Mouse (Mus musculus): ENCODE results near the gene Dlk2. TPM values are rescaled to one million over a fixed set of nuclear protein-coding genes. Genes with fewer than 3 reads are reported as not detected.

Gene Dlk2
- total RNA-seq (2021) = not detected
- long read RNA-seq, experiment 1, partial matches to known transcripts = 0 of 1 reads
- long read RNA-seq, experiment 1, other reads (novel, unspliced or antisense) = 1 of 1 reads
- long read RNA-seq, experiment 2 = 0 reads

DNA sequence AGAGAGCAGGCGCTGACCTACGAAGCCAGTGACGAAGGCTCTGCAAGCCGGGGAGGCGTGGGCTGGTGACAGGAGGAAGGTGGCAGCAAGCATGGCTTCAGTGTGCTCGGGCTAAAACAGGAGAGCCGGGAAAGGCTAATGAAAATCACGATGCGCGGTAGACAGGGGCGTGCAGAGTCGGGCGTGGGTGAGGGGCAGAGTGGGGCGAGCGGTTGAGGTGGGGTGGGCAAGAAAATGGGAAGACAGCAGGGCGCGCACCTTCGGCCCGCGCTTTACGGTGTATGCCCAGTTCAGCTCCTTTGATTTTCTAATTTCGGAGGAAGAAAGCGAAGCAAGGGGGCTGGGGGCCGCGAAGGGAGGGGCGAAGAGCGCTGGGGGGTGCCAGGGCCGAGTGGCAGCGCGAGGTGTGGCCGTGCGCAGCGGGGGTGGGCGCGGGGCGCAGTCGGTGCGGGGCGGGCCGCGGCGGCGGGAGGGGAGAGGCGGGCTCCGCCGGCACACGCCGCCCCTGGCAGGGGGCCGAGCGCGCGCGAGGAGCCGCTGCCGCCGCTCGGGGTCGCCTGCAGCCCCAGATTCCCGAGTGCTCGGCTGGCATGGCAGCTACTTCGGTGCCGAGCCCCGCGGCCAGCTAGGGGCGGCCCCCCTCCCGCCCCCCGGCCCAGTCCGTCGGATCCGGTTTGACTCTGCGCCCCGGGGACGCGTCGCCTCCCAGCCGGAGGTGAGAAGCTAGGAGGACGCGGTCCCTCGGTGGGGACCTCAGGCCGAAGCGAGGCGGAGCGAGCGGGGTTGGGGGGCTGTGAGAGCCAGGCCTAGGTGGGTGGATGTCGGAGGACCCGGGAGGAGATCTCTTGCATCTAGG lies at the start of gene Dlk2:
Gene Dlk2, plus strand, starts transcription at position 58 of the 856 bp plus-strand sequence.
- DNase-seq (ENCODE audit: low spot score) = no peak

DNA sequence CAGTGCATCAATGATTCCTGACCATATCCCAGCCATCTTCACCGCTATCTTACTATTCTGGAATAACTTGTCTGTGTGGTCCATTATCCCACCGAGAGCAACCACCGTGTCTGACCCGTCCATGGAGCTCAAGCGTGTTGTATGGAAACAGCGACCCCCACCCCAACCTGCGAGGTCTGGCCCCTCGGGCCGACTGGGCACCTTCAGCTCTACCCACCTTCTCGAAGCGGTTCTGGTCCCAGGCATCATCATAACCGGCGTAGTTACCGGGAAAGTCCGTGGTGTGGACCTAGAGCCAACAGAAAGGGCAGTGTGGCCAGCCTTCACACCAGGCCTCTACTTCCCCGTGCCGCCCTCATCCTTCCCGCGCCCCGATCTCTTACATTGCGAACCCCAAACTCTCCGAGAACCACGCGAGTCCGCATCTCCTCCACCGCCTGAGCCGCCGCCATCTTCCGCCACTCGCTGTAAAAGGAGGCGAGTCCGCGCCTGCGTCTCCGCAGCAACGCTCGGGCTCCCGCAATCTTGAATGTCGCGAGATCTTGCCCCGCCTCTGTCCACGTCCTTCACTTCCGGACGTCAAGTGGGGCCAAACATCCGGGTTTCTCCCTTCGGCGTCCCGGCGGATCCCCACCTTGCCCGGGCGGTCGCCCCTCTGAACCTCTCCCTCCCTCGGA lies 49.6 kb upstream of the Dlk2 start, which contains the start of the genes Polr1c and Yipf3:
Gene Polr1c, minus strand, starts transcription at position 543 of the 677 bp plus-strand sequence.
Gene Yipf3, plus strand, starts transcription at position 569 of the 677 bp plus-strand sequence.
- DNase-seq (ENCODE audit: low spot score) = peak; percentile 97

DNA sequence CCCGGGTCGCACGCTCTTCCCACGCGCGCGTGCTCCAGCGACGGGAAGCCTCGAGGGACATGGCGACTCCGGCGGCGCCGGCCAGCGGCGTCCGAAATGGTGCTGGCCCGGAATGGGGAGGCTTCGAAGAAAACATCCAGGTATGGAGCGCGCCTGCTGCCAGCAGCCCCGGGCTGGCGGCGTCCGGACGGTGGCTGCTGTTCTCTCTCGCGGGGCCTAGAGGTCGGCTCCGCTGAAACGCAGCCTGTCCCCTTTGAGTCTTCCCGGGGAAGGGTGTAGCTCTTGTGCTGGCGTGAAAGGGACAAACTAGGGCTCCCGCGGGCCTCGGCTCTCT lies 49.1 kb upstream of the Dlk2 start:
- no peak for DNase-seq (ENCODE audit: low spot score)

DNA sequence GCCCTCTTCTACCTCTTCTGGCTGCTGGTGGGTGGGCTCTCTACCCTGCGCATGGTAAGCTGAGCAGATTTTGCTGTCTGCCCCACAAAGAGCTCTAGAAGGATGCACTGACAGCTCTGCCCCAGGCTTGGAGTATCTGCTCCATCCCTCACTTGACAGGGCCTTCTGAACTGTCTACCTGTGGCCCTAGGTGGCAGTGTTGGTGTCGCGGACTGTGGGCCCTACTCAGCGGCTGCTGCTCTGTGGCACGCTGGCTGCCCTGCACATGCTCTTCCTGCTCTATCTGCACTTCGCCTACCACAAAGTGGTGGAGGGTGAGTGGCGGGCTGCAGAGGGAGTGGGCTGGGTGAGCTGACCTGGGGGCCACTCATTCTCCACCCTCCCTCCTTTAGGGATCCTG lies 46.0 kb upstream of the Dlk2 start:
- no peak for DNase-seq (ENCODE audit: low spot score)

DNA sequence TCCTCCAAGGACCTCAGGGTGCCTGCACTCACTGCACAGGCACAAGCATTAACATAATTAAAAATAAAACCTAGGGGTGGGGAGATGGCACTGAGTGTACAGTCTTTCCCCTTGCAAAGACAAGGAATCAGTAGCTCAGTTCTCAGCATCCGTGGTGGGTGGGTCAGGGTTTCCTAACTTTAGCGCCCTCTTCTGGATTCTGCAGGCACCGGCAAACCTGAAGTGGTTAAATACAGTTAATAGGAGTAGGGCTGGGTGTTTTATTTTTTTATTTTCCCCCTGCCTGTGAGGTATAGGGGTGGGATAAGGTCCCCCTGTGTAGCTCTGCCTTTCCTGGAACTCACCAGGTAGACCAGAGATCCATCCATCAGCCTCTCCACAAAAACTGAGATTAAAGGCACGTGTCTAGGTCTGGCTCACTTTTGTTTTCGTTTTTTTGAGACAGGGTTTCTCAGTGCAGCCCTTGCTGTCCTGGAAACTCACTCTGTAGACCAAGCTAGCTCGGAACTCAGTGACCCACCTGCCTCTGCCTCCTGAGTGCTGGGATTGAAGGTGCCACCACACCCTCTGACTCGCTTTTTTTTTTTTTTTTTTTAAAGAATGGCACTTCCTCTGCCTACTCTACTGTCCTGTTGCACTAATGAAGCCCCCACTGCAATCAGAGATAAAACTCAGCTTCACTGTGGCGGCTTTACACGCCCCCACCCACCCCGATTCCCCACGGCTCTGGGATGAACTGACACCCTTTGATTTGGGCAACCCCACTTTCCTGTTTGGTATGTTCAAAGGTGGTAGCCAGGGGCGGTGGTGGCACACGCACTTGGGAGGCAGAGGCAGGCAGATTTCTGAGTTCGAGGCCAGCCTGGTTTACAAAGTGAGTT lies 44.4 kb upstream of the Dlk2 start:
- no peak for DNase-seq (ENCODE audit: low spot score)

DNA sequence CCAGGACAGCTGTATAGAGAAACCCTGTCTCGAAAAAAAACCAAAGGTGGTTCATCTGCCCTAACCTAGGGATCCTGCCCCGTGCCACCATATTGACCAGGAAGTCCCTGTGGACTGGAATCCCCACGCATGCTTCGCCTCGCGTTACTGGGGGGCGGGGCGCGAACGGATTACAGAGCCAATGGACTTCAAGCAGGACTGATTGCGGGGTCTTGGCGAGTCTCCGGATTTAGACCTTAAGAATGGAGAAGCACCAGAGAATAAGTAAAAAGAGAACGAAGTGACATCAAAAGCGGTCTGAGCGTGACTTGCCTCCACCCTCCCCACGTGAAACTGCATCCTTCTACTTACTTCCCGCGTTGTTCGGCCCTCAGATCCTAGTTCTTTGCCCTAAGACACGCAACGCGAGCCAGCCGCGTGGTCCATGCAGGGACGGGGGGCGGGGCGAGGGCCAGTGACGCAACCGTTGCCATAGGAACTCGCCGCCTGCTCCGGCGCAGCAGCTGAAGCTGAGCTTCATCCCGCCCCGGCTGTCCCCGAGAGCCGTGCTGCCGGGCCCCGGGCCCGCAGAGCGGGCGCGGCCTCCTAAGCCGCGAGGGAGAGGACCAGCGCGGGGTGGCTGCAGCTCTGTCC lies 43.7 kb upstream of the Dlk2 start, which contains the start of gene Lrrc73:
Gene Lrrc73, plus strand, starts transcription at position 80 of the 633 bp plus-strand sequence.
- DNase-seq (ENCODE audit: low spot score) = peak; percentile 89

DNA sequence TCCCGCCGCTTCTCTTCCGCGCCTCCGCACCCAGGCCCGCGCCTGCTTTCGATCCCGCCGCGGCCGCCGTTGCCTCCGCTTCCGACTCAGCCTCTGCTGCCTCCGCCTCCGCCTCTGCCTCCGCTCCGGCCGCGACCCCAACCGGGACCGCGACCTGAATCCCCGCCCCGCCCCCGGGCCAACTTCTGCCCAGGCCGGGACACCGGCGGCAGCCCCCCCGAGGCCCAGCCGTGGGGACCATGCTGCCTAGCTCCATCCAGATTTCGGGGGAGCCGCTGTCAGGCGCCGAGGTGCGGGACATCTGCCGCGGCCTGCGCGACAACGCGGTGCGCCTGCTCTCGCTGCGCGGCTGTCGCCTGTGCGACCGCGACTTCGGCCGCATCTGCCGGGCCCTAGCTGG lies 43.1 kb upstream of the Dlk2 start:
- DNase-seq (ENCODE audit: low spot score) = no peak

DNA sequence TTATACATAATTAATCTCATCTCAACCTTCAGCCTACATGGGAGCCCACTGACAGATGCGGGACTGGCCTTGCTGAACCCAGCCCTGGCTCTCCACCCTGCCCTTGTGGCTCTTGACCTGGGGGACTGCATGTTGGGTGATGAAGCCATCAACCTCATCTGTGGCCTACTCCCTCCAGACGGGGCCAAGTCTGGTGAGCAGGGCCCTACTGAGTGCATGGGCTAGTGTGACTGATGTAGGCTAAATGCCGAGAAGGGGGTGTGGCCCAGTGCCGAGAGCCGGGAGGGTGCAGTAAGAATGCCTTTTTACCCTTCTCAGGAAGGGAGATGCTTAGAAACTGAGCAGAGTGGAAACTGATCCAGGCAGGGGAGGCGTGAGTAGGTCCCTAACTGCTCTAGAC lies 42.1 kb upstream of the Dlk2 start:
- DNase-seq (ENCODE audit: low spot score) = no peak

DNA sequence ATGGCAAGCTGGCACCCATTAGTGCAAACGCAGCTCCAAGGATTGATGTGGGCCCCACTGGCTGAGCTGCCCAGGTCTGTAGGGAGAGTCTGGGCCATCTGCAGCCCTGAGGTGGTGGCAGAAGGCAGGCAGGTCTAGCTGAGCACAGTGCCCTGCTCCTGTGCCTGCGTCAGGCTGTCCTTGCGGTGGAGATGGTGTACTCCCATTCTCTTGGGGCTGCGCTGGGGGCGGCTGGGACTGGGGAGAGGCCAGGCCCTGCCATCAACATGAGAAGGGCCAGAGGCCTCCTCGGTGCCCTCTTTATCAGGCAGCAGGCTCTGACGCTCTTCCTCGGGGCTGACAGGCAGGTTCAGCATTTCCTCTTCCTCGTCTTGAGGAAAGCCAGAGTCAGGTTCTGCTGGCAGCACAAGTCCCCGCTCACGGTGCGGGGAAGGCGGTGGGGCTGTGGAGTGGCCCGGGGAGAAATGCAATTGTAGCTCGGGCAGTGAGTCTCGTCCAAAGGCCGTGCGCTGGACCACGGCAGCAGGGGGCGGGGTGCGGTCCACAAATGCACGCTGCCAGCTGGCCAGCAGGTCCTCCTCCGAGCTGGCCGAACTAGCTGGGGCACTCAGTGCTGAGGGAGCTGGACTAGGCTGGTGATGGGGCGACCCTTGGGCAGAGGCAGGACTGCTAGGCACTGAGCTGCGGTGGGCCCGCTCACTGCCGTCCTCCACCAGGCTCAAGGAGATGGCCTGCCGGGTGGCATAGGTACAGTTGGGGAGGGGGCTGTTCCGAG lies 38.8 kb upstream of the Dlk2 start:
- no peak for DNase-seq (ENCODE audit: low spot score)

DNA sequence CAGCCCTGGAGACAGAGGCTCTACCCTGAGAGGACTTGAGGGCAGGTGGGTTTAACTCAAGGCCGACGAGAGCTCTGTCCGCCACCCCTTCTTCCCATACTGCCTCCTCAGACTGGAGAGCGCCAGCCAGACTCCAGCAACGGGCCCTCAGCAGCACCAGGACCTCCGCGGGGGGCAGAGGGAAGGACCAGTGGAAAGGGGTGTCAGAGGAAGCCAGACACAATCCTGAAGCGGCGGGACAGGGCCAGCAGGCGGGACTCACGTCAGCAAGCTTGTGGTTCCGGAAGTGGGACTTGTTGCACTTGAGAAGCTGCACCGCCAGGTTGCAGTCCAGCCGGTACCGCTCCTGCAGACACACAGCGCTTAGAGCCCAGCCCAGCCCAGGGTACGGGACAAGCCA lies 37.5 kb upstream of the Dlk2 start:
- DNase-seq (ENCODE audit: low spot score) = no peak

DNA sequence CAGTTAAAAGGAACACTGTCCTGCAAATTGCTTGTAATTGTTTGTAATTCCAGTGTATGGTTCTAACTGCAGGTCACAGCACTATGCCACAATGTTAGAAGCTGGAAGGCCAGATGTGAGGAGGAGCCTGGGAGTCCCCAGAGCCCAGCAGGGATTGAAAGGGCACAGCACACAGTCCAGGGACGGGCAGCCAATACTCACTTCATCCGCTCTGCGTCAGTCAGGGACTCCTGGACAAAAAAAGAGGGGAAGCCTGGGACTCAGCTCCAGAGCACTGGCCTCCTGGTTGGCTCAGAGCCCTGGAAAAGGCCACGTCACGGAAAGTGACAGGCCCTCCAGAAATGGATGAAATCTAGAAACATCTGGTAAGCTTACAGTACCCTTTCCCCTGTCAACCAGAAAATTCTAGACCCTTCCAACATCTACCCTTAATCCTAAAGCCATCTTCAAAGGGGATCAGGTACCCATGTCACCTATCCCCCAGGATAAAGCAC lies 35.0 kb upstream of the Dlk2 start:
- DNase-seq (ENCODE audit: low spot score) = no peak

DNA sequence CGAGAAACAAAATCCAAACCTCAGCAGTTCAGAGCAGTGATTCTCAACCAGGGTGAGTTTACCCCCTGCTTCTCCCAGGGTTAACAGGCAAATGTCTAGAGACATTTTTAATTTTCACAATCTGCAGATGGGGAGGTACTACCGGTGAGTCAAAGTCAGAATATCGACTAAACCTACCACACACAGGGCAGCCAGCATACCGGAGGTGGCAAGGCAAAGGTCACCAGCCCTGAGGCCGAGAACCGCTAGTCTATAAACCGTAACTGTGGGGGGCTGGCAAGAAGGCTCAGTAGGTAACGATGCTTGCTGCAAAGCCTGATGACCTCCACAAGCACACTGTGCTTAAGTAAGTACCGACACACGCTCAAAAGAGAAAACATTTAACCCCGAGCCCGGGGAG lies 31.7 kb upstream of the Dlk2 start:
- no peak for DNase-seq (ENCODE audit: low spot score)

DNA sequence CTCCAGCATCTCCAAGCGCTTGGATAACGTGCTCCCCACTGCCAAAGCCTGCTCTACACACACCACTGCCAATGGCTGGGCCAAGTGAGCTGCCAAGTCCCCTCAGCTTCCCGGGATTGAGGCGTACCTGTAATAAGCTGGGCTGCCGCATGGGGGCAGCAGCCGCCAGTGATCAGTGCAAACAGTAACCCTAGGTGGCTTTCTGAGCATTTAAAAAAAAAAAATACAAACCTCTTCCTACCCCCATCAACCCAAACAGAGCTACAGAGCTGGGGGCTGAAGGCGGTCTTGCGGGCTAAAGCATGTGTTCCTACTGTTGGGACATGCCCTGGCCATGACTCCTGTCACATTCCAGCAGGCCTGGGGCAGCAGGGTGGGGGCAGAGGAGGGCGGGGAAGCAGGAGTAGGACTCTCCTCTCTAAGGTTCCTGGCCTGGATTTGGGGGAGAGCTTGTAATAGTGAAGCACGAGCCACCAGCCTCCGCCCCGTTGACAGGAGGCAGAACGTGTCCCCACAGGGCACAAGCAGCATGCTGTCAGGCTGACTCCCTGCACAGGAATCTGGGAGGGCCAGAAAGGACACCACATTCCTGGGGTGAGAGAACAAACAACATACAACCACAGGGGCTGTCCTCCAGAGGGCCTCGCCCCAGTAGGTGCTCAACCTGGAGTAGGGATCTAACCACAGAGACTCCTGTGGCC lies 31.2 kb upstream of the Dlk2 start:
- peak; percentile 81 for DNase-seq (ENCODE audit: low spot score)

DNA sequence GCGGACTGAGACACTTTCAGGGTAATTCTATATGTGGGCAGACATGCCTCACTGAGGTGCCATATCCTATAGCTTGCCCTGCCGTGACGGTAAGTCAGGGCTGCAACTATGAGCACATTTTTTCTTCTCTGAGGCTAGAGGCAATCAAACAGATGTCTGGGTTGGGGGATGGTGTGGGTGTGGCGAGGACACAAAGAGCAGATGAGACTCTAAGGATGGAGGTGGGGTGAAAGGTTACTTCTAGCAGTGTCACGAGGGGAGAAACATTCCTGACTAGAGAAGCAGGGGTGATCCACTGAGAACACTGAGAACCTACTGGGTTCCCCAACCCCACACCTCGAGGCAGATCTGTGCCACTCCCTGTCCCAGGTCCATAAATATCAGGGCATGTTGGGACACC lies 30.2 kb upstream of the Dlk2 start:
- DNase-seq (ENCODE audit: low spot score) = no peak

DNA sequence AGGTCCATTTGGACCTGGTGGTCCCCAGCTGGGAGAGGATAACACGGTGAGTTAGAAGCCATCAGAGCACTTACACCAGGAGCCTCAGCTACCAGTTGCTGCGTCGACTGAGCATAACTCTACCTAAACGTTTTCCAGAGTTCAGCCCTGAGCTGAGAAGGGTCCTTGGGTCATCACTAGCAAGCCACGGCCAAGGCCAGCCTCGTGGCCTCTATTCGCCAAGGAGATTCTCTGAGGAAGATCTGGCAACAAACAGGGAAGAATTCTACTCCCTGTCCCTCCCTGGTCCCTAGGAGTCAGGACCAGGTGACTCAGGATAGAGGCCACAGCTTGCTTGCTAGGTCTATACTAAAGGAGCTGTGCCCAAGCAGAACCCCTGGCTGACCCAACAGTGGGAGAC lies 29.7 kb upstream of the Dlk2 start:
- DNase-seq (ENCODE audit: low spot score) = no peak

DNA sequence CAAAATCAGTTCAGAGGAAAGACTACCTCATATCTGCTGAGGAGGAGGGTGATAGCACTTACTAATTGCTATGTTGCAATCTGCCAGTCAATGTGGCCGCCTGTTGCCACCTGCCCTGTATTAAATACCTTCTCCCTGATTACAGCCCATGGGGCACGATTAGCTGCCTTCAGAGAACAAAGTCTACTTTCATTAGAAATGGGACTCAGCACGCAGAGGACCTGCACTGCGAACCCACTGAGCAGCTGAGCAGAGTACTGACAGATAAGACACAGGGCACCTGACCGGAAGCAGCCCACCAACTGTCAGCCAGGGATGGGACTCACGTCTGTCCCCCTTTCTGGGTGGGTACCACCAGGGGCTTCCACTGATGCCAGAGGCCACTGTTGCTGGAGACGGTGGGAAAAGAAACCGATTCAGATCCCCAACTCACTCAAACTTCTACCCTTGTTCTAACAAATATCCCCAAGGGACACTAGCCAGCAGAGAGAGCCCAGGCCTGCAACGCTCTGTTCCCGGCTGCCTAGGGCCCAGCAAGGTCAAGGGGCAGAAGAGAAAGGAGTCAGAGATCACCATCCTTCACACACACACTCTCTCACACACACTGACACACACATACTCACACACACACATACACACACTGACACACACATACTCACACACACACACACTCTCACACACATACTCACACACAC lies 29.0 kb upstream of the Dlk2 start:
- DNase-seq (ENCODE audit: low spot score) = no peak

DNA sequence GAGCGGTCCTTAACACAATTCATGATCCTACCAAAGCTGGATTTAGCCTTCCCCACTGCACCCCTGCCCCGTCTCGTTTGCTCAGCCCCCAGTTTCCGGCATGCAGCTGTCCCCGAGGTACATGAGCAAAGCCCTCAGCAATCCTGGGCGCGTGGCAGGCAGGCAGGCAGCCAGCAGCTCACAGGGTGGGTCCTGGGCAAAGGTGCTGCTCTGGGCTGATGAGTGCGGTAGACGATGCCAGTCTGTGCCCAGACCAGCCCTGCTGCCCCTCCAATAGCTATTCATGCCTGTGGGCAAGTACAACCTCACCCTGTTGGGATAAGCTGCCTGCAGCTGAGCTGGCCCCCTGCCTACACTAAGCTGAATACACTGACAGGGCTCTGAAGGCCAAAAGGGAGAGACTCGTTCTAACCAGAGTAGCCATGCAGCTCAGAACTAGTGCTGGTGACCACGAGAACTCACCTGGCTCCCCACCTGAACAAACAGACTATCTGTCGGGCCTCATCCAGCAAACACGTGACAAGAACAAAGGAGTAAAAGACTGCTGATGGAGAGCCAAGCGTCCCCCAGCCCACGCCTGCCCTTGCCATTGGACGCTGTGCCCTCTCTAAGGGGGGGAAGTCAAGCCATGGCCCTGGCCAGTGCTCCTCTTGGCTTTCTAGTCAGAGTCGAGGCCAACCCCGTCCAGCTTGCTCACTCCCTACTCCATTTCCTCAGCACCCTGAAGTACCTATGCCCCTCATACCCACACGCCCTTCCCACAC lies 27.3 kb upstream of the Dlk2 start:
- DNase-seq (ENCODE audit: low spot score) = peak; percentile 67

DNA sequence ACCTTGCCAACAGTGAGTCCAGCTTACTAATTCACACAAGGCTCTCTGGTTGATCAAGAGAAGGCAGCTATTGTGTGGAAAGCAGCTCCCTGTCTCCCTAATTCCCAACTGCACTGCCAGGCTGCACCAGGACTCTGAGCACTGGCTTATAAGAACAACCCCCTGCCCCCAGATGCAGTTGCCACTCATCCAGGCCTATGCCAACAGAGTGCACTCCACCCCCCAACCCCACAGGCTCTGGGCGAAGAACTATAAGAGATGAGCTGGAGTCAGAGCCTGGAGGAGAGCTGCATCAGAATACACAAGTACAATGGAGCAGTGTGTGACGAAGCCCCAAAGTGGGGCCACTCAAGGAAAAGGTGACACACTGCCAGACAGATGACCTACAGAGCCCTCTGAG lies 25.2 kb upstream of the Dlk2 start:
- DNase-seq (ENCODE audit: low spot score) = no peak

Data from gastrocnemius, adult 18-20 months (tissue).